Mouse (Mus musculus) layer of hippocampus, postnatal 25 days (tissue): ENCODE measurements around the gene Bad. TPM values are rescaled to one million over a fixed set of nuclear protein-coding genes. Genes with fewer than 3 reads are reported as not detected.
"Not testable (repeated sequence)": the region's sequence is repeated elsewhere in the genome, so short reads cannot be mapped to it uniquely, and the experiment has no call there.

ENCODE experiments used
- DNase-seq, 2 experiments: peaks; one replicate each; pipeline ENCODE4 v3.0.0; 2022; ENCODE audit warnings: mixed read lengths in 2 of 2, low spot score in 1 of 2; ENCODE audit errors: extremely low spot score in 1 of 2
- total RNA-seq, 2 experiments: library from RNA; stranded (reverse); gene quantifications; 2 replicates each; pipeline ENCODE4 v1.2.3; 2021

The Bad gene
- total RNA-seq, 2 experiments from 2014 or later, result 42.7 to 44.5 TPM

DNA sequence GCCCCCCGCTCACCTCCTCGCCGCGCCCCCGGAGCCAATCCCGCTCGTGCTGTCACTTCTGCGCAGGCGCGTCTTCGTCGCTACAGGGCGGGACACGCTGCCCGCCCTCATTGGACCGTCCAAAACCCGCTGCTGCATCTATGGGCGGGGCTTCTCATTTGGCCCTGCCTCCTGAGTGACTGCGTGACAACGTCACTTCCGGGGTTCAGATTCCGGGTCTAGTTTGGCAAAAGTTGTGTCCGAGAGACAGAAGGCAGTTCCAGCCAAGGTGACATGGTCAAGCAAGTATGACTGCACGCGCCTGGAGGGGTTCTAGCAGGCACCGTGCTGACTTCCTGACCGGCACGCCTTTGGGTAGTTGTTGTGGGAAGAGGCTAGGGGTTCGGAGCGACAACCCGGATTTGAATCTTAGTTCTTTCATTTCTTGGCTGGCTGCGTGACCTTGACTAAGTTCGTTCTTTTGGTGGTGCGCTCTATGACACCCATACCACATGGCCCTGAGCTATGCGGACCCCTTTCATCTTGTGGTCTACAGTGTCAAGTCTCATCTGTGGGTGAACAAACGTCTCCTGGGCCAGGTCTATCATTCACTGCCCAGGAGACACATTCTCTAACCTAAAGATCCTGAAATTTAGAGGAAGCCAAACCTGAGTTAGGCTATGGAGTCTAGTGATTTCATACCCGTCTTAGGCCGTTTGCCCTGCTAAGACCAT lies 38.9 kb downstream of the Bad start, which contains the start of gene Fkbp2:
Gene Fkbp2 (minus strand): TSS at position 121 of the 713 bp plus-strand sequence.
- DNase-seq, result peak; percentile 92 to 99

DNA sequence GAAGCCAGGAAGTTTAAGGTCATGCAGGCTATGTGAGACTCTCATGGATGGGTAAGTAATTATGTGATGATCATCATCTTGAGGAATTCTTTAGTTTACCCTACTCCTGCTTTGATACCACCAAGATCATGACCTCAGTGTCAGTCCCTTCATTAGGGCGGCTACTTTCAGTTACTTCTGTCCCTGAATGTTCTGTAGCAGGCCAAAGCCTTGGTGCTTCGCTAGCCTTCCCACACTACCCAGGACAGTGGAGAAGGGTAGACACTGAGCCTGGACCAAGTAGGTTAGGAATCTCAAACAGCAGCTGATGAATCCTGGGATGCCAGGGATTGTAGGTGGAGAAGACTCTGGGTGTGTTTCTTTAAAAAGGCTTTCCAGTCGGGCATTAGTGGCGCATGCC lies 39.8 kb downstream of the Bad start:
- DNase-seq, result no peak

DNA sequence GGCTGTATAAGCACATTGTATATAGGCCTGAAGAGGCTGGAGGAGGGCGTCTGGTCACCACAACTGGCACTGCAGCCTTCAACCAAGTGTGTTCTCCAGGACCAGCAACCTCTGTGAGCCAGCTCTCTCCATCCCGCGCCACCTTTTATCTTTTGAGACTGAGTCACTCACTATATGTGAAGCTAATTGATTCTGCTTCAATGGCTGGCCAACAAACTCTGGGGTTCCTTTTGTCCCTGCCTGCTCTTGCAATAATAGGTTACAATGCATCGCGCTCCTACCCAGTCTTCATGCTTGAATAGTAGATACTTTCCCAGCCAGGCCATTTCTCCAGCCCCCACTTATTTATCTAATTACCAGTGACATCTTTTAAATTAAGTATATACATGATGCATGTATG lies 42.0 kb downstream of the Bad start:
- no peak for DNase-seq

DNA sequence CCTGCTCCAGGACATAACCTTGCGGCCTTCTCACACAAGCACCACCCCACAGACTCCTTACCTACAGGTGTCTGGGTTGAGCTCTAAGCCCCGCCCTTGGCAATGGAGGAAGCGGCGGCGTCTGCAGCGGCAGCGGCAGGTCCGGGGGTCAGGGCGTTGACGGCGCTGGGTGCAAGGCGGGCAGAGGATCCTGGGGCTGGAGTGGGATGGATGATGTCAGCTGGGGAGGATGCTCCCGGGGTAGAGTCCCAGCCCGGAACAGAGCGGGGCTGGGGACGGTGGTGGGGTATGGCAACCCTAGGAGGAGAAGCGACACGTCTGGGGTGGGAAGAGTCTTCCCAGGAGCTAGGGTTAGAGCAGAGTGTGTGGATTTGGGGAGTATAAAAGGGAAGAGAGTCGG lies 43.6 kb downstream of the Bad start:
- no peak for DNase-seq

DNA sequence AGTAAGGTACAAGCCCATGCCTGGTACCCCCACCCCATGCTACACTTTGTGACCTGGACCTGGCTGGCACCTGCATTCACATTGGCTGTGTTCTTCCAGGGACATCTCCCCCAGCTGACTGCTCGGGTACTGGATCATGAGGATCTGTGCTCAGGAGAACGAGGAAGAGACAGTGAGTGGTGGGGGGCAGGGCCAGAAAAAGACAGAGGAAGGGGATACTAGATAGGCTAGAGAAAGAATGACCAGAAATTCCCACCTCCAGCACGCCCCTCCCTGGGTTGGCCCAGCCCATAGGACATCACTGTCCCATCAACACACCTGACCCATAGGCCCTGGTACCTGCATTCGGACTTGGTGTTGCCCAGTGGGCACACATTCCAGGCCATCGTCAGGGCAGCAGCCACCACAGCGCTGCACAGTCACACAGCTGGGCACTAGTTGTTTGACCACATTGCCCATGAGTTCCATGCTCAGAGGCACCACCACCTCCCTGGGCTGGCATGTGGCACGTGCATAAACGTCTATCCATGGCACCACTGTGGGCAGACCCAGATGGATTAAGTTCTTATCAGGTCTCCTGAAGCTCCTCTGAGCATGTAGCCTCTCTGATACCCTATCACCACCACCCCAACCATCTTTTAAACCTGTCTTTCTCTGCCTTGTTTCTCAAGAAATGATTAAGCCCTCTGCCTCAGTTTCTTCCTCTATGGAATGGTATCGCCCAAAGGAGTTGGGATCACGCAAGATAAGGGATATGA lies 44.5 kb downstream of the Bad start:
- no peak for DNase-seq

DNA sequence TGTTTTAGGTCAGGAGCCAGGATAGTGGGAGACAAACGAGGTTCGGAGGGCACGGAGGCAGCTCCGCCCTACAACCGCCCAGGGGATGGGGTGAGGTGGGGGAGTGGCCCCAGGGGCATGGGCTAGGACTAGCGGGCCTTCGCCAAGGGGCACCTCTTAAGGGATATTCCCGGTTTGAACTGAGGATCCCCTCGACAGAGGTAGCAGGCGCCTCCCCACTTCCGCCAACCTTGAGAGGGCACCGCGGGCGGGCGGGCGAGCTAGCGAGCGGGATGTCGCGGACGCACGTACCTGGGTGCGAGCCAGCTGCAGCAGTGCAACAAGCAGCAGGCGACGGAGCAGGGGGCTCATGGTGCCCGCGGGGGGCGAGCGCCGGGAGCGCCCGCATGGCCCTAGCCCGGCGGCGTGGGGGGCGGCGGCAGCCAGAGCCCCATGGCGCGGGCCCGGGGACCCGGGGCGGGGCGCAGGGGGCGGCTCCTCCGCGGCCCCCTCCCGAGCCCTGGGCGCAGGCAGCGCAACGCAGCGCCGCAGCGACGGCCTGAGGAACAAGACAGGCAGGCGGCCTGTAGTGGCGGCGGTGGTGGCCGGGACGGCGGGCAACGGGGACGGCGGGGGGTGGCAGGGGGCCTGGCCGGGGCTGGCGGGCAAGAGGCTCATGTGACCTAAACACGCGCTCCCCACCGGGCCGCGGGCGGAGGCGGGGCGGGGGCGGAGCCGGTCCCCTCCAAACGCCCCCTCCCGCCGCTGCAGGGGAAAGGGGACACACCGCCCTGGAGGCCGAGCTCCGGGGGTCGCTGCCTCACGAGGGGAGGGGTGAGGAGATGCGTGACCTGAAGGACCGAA lies 45.6 kb downstream of the Bad start, which contains the start of gene Vegfb:
Gene Vegfb (minus strand): TSS at position 591 of the 843 bp plus-strand sequence.
- peak in 1 of 2 experiments; percentile 48 for DNase-seq

DNA sequence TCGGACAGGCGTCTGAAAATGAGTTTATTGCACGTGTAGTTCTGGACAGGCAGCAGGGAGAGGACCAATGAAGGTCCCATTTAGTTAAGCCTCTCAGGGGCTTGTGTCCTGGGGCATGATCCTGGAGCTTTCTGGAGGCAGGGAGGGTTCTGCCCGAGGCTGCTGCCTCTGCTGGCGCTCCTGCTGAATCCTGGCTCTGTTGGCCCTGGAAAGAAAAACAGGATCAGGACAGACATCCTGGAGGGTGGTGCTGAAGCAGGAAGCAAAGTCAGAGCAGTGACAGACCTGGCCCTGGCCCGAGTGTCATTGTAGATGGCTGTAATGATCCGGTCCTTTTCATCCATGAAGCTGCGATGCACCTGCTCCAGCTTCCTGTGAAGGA lies 46.2 kb downstream of the Bad start:
- DNase-seq, result no peak

DNA sequence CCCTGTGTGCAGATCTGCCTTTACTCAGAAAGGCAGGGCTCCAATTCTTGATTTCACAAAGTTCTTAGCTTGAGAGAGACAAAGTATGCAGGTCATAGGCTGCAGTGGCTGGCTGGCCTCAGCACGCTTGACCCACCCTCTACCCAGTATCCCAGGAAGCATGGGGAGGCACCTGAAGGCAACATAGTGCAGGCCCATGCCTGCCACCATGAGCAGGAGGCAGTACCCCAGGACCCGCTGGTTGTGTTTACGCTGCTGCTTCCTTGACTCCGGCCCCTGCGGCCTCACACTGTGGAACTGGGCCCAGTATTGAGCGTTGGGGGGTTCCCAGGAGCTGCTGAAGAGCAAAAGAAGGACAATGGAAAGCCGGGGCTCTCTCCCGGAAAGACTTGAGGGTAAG lies 47.6 kb downstream of the Bad start:
- DNase-seq, result no peak

DNA sequence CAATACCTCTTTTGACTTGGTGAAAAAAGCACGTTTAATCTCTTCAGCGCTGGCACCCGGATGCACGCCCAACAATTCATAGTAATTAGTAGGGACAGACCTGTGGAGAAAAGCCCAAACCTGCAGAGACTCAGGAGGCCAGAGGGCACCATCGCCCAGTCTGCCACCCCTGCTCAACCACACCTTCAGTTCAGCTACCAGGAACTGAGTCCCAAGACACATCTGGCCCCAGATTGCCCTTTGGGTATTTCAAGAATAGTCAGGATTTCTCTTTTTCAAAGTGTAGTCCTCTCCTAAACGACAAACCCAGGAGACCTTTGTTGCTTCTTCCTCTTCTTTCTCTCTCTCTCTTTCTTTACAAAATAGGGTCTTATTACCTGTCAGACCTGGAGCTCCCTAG lies 49.1 kb downstream of the Bad start:
- no peak for DNase-seq

DNA sequence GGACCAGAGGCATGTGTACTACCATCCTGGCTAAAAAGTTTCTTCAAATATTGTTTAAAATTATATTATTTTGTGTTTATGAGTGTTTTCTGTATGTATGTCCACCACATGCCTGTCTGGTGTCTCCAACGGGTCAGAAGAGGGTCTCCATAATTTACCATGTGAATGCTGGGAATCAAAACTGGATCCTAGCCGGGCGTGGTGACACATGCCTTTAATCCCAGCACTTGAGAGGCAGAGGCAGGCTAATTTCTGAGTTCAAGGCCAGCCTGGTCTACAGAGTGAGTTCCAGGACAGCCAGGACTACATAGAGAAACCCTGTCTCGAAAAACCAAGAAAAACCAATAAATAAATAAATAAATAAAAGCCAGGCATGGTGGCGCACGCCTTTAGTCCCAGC lies 49.5 kb downstream of the Bad start:
- not testable (repeated sequence) for DNase-seq

DNA sequence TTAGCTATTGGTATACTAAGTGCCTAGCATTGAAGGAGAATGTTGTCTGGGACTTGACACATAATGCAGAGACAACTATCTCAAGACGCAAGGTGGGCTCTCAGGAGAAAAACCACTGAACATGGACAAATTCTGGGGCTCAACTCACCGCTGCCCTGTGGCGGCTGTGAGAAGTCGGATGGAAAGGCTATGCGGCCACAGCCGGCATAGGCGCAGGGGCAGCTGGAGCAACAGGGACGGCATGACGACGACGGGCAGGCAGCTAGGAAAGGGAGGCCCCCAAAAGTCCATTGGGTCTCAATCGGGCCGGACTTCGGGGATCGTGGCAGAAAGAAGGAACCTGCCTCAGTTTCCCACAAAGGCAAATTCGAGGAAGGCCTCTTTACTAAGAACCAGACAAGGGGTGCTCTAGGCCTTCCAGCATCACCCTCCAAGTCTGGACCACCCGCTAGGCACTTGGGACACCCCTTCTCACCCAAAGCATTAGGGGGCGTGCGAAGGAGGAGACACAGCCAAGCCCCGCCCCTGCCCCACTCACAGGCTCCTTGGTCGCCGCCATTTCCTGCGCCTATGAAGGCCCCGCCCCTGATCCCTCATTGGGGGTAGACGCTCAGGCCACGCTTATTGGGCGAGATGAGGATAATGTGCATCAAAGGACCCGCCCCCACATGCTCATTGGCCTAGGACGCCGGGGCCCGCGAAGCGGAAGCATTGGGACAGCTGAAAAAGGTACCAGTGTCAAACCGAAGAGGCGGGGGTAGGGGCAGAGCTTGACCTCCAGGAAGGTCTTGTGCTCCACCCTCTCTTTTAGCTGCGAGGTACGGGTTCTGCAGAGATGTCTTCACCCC lies 50.6 kb downstream of the Bad start, which contains the start of gene Dnajc4:
Gene Dnajc4 (minus strand): TSS at position 562 of the 848 bp plus-strand sequence.
- peak; percentile 77 to 86 for DNase-seq

DNA sequence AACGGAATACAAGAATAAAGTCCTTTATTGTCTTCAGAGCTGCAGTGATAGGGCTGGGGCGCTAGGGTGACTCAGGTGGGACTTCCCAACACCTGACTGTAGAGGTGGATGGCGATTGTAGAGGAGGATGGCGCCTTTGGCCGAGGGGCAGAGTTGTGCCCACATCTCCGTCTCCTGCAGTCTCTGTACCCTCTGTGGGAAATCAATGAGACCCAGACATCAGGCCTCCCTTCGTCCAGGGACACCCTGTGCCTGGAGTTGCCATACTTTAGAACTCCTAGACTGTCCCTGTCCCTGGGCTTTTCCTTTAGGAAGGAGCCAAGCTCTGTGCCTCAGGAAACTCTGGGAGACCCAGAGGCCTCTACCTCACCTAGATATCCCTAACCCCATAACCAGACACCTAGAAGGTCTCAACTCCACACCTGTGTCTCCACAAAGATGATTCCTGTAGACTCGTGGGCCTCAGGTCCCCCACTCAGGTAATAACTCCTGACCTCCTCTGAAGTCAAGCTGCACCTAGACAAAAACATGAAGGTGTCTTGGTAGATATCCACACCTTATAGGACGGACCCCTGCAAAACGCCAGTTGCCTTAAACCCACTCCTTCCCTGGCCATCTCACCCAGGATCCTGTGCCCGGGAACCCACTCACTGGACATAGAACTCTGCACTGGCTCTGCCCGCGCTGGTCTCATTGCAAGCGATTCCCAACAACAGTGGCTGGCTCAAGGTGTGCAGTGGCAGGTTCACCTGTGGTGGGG lies 51.5 kb downstream of the Bad start:
- no peak for DNase-seq

DNA sequence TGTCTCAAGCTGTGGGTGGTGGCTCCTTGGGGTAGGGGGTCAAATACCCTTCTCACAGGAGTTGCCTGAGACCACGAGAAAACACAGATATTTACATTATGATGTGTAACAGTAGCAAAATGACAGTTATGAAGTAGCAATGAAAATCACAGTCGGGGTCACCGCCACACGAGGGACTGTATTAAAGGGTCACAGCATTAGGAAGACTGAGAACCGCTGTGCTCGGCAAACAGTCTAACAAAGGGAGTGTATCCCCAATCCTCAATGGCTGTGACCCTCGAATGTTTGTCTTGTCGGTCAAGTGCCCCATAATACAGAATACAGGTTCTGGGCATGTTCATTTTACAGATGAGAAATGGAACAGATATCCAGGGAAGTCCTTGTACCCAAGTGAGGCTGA lies 52.3 kb downstream of the Bad start:
- no peak for DNase-seq

DNA sequence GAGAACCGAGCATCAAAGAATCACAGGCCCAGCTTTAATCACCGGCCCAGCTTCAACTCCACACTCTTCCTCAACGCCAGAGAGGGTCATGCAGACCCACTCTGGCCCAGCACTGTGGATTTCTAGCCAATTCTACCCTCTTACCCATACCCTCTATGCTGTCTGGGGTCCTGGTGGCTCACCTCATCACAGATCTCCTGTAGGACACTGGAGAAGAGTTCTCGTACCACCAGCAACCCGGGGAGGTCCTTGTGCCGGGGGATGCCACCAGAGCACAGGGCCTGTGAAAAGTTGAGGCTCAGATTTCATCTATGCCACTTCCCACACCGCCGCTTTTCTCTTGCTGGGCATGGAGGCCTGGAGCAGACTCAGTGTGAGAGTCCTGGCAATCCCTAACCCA lies 52.8 kb downstream of the Bad start:
- DNase-seq, result no peak

DNA sequence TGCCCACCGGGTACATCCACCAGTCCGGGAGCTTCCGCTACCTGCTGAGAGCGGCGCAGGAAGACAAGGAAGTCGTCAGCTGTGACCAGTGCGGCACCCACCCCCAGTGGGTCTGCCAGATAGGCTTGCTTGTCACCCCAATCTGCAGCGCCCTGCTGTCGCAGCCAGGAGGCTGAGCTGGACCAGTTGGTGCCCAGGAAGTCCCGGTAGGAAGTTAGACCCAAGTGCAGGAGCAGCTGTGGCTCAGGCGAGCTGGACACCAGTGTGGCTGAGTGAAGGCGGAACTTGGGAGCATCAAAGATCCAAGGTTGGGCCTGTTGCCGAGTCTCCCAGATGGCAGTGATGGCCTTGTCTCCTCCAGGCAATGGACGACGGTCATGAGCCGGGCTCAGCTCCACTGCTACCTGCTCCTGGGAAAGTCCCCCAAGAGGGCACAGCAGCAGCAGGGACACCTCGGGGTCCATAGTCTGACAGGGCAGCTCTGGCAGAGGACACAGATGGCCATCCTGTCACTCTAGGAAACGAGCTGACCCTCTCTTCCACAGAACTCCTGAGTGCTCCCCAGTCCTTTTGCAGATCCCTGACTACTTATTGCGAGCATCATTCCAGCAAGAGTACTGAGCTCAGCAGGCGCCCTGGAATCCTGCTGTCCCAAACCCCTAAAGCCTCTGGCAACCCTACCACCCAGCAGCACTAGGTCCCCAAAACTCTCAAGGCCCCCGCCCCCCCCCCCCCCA lies 53.8 kb downstream of the Bad start:
- DNase-seq, result no peak

DNA sequence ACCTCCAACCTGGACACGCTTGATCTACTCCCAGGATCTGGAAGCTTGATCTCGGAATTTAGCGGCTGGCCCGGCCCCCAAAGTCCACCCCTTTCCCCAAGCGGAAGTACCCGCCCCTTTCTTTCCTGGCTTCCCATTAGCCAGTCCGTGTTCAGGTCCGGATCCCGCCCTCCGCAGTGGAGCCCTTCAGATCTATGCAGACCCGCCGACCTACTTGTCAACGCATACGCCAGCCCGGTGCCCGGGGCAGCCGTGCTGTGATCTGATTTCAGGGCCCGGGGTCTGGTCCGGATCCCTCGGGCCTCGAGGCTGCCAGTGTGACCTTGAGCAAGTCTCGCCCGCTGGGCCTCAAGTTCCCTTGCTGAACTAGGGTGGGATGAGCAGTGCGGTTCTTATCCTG lies 54.3 kb downstream of the Bad start, which contains the start of the genes Nudt22 and Trpt1:
Gene Nudt22 (minus strand): TSS at position 112 of the 400 bp plus-strand sequence.
Gene Trpt1 (plus strand): TSS at position 126 of the 400 bp plus-strand sequence.
- DNase-seq, result peak; percentile 62 to 73

DNA sequence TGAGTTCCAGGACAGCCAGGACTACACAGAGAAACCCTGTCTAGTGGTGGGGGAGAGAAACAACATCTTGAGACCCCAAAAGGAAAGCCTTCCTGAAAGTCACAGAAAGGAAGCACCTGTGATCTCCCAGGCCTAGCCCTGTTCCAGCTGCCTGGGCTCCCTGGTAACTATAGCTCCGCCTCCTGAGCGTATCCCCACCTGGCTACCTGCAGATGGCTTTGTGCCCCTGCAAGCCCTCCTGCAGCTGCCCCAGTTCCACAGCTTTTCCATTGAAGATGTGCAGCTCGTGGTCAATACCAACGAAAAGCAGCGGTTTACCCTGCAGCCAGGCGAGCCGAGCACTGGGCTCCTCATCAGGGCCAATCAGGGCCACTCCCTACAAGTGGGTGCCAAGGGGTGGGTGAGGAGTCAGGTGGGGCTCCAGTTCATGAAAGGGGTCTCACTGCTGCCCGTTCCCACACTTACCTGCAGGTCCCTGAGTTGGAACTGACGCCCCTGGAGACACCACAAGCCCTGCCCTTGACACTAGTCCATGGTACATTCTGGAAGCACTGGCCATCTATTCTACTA lies 56.1 kb downstream of the Bad start:
- no peak for DNase-seq
